Mouse (Mus musculus): ENCODE measurements around the gene H2-Ke6.
"Not testable (repeated sequence)": the region's sequence is repeated elsewhere in the genome, so short reads cannot be mapped to it uniquely, and the experiment has no call there.

Gene H2-Ke6

DNA sequence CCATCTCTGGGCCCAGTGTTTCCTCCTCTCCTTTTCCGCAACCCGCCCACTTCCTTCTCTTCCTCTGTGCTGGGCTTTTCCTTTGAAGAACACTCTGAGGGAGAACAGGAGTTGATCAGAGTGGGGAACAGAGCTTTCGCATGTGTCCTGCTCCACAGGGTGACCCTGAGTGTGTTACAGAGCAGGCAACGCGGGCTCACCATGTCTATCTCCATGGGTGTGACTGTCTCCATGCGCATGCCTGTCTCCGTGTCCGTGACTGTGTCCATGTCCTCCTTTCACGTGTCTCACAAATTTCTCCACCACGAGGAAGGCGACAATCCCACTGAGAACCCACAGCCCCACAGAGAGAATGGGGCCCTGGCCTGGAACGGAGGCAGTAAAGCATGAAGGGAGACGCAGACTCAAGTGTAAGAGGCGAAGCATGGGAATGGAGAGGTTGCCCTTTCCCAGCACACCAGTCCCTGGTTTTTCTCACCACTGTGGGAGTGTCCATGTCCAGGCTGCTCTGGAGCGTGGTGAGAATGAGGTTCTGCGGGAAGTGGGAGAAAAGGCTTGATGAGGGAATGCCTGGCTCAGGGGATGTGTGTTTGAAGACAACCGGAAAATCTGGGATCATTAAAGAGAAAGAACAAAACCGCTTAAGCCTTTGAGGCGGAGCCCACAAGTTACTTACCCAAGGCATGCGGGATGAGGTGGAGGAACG is 2.2 kb upstream of the H2-Ke6 start:
- no peak for DNase-seq (ENCODE audit: low read depth, low spot score)

DNA sequence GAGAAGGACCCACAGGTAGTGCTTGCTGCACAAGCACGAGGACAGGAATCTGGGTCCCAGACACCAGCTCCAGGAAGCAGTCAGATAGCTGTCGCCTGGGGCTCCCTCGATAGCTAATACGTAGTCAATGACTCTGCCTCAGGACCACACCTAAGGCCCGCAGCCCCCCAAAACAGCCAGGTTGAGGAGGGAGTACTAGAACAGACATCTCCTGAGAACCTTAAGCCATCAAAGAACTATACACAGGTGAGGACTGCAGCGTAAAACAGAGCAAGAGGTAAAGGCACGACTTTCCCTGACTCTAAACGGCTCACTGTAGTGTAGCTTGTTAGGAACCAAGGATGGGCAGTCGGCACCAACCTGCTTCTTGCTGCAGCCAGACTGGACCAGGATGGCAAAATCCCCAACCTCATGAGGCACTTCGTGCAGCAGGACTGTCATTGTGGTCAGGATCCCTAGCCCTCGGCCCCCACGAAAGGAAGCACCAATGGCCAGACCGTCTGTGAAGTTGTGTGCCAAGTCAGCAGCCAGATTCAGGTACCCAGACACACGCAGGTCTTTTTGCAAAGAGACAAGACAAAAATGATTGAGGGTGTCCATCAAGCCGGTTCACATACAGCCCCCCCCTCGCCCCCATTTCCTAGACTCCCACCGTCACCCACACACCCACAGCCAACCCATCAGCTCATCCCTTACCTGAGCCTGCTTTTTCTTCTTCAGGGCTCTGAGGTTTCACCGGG is 1.5 kb upstream of the H2-Ke6 start:
- DNase-seq (ENCODE audit: low read depth, low spot score): no peak

DNA sequence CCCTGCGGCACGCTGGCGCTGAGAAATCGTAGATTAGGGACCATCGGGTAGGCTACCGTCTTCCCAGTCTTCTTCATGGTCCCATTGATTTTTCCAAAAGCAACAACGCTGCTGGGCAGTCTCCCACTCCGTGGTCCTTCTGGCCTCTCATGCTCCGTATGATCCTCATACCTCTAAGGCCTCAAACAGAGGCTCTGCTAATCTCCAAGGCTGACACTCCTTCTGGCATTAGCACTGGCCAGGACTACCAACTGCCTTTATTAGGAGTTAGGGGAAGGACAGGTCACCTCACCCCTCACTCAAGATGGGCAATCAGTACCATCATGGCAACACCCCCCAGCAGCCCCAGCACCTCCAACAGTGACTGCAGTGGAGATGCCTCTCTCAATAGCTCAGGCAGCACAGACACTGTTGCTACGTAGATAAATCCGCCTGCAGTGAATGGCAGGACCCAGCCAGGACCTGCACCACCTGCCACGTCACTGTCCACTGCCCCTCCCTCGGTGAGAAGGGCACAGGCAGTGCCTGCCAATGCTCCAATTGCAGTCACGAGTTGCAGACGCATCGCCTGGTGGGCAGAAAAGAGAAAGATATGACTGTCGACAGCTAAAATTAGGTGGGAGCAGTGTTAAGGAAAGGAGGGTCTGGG is 765 bp upstream of the H2-Ke6 start:
- DNase-seq (ENCODE audit: low read depth, low spot score): no peak

DNA sequence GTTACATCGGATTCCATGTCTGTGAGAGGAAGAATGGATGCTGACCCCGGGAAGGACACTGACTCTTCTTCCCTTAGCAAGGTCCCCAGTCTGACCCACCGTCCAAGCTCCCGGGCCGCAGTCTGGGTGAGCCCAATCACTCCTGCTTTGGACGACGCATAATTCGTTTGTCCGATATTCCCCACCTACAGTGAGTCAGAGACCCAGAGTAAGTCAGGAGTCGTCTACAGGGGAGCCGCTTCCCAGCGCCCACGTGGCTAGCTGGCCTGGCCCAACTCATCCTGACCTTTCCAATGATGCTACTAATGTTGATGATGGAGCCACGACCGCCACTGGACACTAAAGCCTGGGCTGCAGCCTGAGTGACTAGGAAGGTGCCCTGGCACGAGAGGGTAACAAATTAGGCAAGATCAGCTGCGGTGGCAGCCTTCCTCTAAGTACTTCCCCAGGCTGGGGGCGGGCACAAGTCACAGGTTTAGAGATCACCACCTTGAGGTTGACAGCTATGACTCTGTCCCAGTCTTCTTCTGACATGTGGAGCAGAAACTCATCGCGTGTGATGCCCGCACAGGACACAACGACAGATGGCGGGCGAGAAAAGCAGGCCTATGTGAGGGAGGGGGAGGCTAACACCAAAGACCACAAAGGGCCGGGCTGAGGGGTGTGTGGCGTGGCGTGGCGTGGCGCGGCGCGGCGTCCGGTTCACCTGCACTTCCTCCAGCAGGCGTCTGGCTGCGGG is 774 bp downstream of the H2-Ke6 start:
- DNase-seq (ENCODE audit: low read depth, low spot score): no peak

DNA sequence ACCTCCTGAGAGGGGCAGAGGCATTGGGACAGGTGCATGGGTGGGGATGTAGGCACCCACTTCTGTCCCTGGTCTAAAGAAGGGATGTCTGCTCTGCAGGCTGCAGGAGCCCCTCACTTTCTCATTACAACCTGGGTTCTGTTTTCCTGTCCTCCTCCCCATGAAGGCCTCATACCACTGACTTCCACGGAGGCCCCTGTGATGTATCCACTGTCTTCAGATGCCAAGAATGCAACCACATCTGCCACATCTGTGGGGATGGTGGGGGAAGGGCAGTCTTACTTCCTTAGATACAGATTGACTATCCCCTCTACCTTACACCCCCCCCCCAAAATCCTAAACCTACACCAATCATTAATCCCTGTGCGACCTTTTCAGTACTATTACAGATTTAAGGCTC is 1.6 kb downstream of the H2-Ke6 start:
- DNase-seq (ENCODE audit: low read depth, low spot score): no peak

DNA sequence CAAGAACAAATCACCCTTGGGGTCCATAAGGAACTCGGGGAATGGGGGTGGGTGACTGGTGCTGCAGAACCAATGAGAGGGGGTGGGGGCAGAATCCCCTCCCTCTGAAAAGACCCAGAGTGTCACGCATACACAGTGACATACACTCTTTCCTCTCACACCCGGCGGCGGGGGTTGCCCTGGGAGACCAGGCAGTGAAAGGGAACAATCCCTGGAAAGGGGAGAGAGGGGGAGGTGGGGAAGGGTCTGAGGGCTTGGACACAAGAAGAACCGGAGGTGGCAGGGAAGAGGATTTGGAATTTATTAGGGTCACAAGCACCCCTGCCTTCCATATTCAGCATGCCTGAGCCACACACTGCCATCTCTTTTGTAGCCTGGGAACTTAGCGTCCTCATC is 2.1 kb downstream of the H2-Ke6 start:
- no peak for DNase-seq (ENCODE audit: low read depth, low spot score)

DNA sequence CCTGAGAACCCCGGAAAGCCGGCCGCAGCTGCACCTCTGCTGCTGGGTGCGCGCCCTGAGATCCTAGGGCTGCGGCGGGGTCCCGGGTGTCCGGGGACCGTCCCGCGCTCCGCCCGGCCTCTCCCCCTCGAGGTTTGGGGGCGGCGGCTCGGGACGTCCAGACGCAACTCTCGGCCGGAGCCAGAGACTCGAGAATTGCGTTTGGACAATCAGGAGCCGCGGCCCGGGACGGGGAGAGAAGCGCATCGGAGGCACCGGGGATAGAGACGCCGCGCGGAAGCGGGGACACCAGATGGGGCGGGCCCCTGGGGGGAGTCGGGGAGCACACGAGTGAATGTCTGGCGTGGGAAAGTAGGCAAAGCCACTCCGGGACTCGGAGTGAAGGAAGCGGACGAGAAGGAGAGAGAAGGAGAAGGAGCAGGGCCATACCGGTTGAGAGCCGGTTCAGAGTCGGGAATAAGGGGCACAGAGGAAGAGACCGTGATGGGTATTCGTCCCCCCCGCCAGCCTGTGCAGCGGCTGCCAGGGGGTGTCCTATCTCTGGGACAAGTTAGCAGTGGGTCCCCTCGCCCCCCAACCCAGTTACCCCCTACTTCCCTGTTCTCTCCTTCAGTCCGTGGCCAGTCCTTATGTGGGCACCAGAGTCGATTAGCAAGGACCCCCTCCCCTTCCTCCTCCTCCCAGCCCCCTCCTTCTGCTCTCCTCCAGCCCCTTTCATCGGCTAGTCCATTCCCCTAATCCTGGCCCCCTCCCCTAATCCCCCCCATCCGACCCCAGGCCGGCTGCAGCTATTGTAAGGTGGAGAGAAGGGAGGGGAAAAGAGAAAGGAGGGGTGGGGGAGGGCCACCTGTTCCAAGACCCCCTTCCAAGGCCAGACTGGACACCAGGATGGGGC is 2.8 kb downstream of the H2-Ke6 start:
- DNase-seq (ENCODE audit: low read depth, low spot score): no peak

DNA sequence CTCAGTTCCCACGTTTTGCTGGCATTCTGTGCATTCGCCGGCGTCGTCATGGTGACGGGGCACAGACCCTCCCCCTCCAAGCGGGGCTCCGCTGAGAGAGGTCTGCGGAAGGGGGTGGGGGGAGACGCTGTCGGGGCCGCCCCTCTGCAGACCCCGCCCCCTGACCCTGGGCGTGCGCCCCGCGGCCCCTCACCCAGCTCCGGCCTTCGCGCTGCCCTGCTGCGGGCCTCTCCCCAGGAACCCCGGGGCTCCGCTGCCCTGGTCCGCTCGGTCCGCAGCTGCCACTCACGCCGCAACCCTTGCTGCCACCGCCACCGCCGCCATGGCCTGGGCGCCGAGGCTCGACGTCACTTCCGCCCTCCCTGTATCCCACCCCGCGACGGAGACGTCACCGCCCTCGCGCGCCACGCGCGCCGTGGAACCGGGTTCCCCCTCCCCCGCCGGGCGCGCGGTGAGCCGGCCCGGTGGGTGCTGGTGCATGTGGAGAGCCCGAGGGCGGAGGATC is 3.5 kb downstream of the H2-Ke6 start, which contains the start of gene Ring1:
TSS of gene Ring1 (minus strand) at position 364 of the 505 bp plus-strand sequence.
- peak; percentile 78 for DNase-seq (ENCODE audit: low read depth, low spot score)

DNA sequence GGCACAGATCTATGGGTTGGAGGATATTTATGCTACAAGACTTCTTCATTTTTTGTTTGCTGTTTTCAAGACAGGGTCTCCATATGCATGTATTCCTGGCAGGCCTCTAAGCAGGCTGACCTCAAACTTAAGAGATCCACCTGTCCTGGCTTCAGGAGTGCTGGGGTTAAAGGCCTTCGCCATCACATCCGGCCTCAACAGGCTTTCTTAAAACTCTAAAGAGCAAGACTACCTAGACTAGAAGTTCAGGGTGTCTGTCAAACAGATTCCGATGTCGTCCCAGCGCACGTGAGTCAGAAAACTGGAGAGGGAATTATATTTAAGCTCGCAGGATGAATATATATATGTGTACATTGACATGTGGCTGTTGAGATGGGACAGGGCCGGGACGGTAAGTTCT is 4.2 kb downstream of the H2-Ke6 start:
- DNase-seq (ENCODE audit: low read depth, low spot score): no peak

DNA sequence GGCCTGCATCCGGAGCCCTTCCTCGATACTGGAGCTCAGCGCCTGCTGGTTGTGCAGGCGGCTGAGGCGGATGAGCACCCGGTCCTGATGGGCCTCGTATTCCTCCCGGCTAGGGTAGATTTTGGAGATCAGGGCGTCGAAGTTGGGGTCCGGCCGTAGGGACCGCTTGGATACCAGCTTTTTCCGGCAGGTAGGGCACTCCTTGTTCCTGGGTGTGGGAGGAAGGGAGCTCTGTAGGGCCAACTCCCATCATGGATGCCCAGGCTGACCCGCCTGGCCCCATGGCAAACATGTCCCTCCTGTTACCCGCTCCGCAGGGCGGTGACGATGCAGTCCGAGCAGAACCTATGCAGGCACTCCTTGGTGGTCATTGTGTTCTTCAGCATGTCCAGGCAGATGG is 4.9 kb downstream of the H2-Ke6 start:
- no peak for DNase-seq (ENCODE audit: low read depth, low spot score)

DNA sequence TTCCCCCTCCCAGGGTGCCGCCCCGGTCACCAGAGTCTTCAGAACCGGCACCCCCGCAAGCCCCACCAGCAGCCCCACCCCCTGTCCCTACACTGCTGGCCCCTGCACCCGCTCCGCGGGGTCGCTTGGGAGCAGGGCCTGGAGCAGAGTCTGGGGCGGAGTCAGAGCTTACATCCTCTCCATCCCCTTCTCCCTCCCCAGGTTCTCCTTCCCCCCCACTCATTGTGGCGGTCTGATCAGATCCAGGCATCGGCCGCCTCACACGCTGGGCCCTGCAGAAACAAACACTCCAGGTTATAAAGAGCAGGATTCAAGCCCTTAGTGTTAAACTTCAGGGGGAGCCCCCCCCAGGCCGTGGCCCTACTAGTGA is 5.5 kb downstream of the H2-Ke6 start:
- DNase-seq (ENCODE audit: low read depth, low spot score): no peak

DNA sequence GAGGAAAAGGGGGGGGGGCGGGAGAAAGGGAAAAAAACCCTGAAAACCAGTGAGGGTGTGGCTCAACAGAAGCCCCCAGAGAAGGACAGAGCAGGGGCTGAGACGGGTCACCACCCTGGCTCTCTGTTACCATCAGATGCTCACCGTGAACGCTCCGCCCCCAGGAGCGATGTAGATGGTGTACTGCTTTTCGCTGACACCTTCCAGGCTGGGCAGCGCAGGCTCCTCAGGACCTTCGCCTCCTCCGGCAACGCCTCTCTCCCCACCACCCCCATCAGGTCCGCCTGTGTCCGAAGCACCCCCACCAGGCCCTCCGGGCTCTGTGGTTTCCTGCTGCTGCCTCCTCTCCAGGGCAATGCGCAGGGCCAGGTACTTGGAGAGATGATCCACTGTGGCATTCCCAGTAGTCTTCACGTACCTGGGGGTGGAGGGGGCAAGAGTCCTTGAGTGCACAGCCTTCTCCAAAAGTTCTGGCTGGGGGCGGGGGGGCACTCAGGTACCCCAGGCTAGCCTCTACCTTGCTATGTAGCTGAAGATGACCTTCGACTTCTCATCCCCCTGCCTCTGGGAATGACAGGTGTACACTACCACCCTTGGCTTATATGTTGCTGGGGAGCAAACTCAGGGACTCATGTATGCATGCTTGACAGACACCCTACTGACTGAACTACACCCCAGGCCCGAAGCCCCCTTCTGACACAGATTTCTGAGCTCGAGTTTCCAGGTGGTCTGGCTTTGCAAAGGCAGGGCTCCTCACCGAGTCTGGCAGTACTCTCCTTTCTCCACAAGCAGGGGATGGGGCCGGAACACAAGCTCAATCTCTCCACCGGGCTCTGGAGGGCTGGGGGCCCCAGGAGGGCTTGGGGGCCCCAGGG is 6.1 kb downstream of the H2-Ke6 start:
- DNase-seq (ENCODE audit: low read depth, low spot score): no peak

DNA sequence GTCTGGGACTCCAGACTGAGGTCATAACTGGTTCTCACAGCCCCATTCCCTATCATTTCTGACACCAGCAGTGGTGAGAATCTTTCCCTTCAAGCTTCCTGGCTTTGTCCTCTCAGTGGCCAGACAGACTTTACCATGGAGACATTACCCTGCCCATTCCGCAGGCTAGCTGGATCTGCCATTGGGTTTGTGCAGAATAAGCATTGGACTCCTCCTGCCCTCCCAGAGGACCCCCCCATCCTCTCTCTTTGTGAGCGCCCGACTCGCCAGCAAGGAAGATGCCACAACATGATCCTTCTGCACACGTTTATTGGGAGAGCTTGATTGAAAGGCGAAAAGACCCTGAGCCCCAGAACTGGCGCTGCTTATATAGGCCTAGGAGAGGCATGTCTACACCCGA is 14.4 kb downstream of the H2-Ke6 start:
- no peak for DNase-seq (ENCODE audit: low read depth, low spot score)

DNA sequence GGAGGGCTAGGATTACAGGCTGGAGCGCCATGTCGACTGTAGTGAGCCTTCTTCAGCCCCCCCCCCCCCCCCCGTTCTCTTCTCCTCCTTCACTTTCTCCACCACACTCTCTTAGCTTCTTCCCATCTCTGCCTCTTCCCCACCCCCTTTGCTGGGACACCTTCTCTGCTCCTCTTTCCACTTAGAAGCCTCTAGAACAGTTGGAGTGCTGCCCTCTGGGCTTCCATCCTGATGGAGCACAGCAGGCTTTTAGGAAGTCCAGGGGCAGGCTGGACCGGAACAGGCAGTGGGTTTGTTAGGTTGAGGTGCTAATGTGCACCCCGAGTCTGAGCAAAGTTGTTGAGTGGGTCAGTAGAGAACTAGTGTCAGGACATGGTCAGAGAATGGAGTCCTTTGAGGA is 17.7 kb downstream of the H2-Ke6 start:
- DNase-seq (ENCODE audit: low read depth, low spot score): no peak

DNA sequence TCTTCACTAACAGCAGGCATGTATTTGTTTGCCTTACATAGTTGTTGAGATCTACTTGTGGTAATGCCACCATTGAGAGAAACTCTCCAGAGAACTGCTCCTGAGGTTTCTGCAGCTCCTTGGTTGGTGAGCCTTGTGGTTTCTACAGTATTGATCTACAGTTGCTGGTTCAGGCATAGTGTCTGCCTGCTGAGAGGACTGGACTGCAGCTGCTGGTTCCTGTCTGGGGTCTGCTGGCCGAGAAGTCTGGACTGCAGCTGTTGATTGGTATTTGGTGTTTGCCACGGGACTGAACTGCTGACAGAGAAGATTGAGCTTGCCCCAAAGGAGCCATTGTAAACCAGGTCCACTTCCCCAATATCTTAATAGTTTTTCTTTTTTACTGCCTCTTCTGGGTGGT is 21.3 kb downstream of the H2-Ke6 start:
- DNase-seq (ENCODE audit: low read depth, low spot score): no peak

DNA sequence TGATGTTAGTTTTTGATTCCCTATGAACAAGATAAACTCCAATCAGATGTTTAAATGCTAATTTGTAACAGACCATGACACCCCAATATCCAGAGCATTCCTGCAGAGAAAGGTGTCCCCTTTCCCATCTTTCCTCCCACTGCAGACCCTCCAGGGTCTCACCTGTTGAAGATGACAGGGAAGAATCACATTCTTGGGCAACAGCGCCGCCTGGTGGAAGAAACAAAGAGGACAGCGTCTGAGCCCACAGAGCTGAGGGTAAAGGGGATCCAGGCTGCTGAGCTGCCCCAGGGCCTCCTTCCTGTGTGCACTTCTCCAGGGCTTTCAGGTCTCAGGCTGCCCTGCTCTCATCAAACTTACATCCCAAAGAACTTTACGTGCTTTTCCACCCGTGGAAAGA is 24.4 kb downstream of the H2-Ke6 start:
- DNase-seq (ENCODE audit: low read depth, low spot score): no peak

DNA sequence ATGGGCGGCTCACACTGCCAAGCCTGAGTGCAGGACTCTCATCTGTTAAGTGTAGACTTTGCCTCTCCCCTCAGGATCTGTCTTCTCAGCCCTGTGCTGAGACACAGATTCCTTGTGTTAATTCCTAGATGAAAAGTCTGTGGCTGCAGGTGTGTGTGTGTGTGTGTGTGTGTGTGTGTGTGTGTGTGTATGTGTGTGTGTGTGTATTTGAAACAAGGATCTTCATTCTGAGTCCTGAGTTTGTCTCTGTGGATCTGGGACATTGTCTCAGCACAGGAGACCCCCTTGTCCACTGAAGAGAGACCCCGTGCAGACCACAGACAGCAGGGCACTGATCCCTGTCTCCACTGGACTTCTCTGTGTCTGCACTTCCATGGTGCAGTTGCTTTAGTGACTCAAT is 27.1 kb downstream of the H2-Ke6 start:
- DNase-seq (ENCODE audit: low read depth, low spot score): not testable (repeated sequence)

DNA sequence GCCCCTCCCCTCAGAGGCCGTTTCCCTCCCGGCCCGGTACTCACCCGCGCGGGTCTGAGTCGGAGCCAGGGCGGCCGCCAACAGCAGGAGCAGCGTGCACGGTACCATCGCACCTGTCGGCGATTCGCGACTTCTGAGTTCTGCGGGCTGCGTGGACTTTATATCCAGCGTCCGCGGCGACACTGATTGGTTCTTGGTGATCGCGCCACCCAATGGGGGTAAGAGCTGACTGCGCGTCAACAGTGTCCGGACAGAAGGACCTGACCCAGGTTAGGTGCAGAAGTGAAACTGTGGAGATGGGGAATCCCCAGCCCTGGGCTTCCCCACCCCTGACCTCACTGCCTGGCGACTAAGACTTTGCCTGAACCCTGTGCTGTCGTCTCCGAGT is 27.7 kb downstream of the H2-Ke6 start, which contains the start of gene H2-K1:
TSS of gene H2-K1 (minus strand) at position 198 of the 388 bp plus-strand sequence.
- peak; percentile 55 for DNase-seq (ENCODE audit: low read depth, low spot score)

DNA sequence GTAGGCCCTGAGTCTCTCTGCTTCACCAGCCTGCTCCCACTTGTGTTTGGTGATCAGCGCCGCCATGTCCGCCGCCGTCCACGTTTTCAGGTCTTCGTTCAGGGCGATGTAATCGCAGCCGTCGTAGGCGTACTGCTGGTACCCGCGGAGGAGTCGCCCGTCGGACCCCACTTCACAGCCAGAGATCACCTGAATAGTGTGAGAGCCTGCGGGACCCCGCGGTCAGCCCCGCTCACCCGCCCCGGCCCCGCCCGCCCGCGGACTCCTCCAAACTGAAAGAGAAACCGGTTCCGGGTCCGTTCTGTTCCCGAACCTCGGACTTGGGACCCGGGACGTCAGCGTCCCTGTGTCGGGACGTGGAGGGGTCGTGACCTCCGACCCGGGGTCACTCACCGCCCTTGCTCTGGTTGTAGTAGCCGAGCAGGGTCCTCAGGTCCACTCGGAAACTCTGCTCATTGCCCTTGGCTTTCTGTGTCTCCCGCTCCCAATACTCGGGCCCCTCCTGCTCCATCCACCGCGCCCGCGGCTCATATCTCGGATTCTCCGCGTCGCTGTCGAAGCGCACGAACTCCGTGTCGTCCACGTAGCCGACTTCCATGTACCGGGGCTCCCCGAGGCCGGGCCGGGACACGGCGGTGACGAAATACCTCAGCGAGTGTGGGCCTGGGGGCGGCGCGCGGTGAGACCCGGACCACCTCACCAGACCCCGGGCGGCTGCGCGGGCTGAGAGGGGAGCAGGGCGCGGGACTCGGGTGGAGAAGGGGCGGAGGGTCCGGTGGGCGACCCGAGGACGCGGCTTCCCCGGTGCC is 28.3 kb downstream of the H2-Ke6 start:
- no peak for DNase-seq (ENCODE audit: low read depth, low spot score)
